Mouse (Mus musculus): ENCODE data around the gene Scyl1.

DNA sequence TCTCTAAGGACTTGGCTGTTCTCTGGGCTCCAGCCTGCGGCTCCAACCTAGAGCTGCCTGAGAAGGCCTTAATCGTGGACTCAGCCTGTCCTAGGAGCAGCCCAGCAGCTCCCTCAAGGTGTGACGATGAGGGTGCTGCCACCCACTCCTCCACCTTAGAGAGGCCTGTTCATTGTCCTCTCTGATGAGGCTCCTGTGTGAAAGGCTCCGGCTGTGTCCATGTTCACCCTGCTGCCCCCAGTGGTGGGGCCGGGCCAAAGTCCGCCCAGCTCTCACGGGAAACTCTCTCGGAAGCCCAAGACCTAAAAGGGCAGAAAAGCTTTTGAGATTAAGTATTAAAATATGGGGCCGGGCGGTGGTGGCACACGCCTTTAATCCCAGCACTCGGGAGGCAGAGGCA, 48.3 kb upstream of the Scyl1 start:
- TF ChIP-seq CTCF (IDR thresholded peaks at IDR 0.05; ENCODE audit: low read depth), result peak; percentile 63
- no peak for TF ChIP-seq EP300 (optimal IDR thresholded peaks at IDR 0.05)

All from stomach, postnatal 0 days (tissue).